Mouse (Mus musculus) skeletal muscle tissue, adult 2 months (tissue): ENCODE data around the gene Lnpep.
"Not testable (repeated sequence)": the region's sequence is repeated elsewhere in the genome, so short reads cannot be mapped to it uniquely, and the experiment has no call there.

ENCODE experiments used
- DNase-seq: peaks from one replicate; pipeline ENCODE4 v3.0.0-alpha.2; 2012; ENCODE audit warnings: low read depth, low spot score

Lnpep gene

DNA sequence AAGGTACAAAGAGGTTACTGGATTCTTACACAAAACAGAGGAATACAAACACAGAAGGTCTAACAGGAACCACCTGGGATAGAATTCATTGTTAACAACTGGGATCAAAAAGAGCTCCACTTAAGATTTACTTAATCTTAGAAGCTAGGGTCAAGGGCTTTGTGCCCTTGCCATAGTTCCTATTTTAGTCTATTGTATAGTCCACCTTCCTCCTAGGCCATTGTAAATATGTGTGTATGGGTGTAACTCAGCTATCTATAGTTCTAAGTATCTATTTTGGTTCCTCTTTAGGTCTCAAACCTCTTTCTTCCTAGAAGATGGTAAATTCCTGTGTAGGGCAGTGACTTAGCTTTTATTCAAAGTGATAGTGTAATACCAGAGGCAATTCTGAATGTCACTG, 128.6 kb downstream of the Lnpep start:
- DNase-seq = not testable (repeated sequence)

- no peak for DNase-seq
Observed at GRCm38 (mm10) chr17:17492116-17492515, 132.7 kb downstream of the Lnpep start.

DNA sequence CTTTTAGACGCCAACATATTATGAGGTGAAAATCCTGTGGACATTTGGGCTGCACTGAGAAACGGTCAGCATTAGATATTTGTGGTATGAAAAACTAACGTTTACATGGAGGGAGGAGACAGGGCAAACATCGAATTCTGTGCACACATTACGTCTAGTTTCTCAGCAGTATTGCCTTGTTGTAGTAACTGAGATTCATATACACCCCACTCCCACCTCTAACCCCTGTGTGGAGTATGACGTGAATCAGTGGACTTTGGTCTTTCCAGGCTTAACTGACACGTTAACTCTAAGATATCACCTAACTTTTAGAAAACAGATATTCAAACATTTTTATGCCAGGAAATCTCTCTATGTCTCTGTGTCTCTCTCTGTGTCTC, 133.2 kb downstream of the Lnpep start:
- no peak for DNase-seq

DNA sequence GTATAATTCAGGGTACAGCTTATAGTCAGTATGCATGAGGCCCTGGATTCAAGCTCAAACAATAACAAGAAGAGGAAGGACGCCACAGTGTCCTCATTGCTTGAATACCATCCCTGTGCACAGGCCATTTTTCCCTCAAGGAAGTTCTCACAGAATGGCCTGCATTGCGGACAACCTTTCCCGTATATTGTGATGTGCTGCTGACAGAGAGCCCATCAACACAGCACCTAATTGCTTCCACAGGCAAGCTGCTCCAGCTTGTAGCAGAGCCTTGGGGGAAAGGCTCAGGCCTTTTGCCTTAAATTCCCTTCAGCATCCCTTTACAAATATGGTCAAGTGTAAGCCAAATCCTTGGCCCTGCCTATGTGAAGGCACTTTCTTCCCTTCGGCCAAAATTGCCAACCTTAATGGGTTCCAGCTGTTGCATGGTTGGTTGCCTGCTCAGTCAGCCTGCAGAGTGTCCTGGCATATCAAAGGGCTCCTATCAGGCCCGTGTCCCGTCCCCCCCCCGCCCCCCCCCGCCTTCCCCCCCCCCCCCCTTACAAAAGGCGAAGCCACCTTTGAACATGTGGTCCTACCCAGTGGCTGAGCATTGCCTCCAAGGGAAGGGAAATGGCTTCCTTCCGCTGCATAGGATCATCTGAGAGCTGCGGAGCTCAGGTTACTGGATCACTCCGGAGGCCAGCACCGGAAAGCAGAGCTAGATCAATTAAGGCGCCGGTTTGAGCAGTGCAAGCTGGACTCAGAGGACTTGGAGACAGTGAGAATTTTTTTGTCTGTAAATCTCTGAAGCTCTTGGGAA, 133.8 kb downstream of the Lnpep start:
- DNase-seq = no peak

DNA sequence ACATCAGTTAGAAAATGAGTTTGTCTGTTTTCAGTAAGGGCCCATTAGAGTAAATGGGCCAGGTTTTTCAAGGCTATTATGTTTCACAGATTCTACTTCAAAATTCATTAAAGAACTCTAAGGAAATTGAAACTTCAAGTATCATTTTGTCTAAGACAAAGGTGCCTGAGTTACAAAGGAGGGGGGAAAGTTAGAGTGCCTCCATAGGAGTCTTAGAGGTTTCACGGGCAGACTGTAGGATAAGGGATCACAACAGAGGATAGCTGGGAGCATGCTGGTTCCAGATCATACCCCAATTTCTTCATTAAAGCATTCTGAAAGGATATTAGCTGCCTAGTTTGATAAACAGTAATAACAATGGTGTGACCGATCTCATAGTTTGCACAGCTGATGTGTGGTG, 139.1 kb downstream of the Lnpep start:
- no peak for DNase-seq
